In the genomic region with DNA sequence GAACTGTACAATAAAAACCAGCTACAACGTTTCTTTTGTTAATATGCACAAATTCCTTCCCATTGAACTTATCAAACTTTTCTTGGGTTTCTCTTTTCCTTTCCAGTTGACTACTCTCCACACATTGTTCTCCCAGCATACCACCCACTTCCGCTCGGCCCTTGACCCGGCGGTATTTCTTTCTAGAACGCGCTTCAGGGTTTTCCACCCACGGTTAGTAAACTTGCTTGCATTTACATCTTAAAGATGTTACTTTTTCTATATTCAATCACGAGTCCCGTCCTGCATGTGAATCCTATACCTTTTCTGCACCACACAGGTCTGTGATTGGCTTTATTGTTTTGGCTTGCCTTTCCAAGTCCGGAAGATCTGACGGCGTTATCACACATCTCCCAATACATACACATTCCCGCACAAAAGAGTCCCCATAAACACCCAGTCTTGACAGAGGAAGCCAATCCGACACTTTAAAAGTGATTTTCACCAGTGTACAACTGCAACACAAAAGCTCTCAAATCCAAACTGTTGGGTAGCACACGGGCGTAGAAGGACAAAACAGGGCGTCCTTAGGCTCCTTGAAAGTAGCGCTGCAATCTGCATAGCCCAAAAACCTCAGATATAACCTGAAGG, we compare ENCODE assay signal across 8 mouse cellular contexts. TPM values are rescaled to one million over a fixed set of nuclear protein-coding genes. Genes with fewer than 3 reads are reported as not detected.
A peak's percentile ranks its signal among the peaks of the same experiment; 100 is the strongest.
DNase-seq lines count a peak whose midpoint lies in the region; ATAC-seq and TF ChIP-seq lines count a peak whose summit lies in the region.

No protein-coding gene starts in this region.

- dilution Hi-C loops in CH12.LX (cut with MboI; ENCODE audit: extremely low pct_ligation_motif_present, extremely low pct_unique_long_range_greater_than_20kb, low sequenced_read_pairs) = no loop called here

- TF ChIP-seq POLR2A in CH12.LX (IDR thresholded peaks at IDR 0.05; ENCODE audit: low read depth, low read length) = no peak
- TF ChIP-seq POLR2A in testis, adult 2 months (IDR thresholded peaks at IDR 0.05; ENCODE audit: control insufficient read depth, low read depth, low read length) = no peak

- H3K27ac ChIP-seq in CH12.LX (ENCODE audit: insufficient read depth, low read depth) = peak overlapping the region; percentile 74
- peak overlapping the region; percentile 97 for H3K27ac ChIP-seq in forebrain, embryonic 10.5 days
- peak overlapping the region; percentile 95 for H3K27ac ChIP-seq in heart, embryonic 15.5 days
- H3K27ac ChIP-seq in liver, postnatal 0 days (ENCODE audit: low read depth) = peak overlapping the region; percentile 95
- peak overlapping the region; percentile 97 for H3K27ac ChIP-seq in neural tube, embryonic 13.5 days (replicated peaks)
- peak overlapping the region; percentile 91 for H3K27ac ChIP-seq in testis, adult 2 months (ENCODE audit: control insufficient read depth, insufficient read depth, low read depth, low read length)

- WGBS in forebrain, embryonic 10.5 days = under 1% methylated on average over 19 of the region's 19 CpGs
- WGBS in heart, embryonic 15.5 days = under 1% methylated on average over 19 of the region's 19 CpGs
- under 1% methylated on average over 19 of the region's 19 CpGs for WGBS in liver, postnatal 0 days (ENCODE audit: insufficient replicate concordance)
- WGBS in neural tube, embryonic 13.5 days = 1% methylated on average over 19 of the region's 19 CpGs

- peak; percentile 83 for DNase-seq in CH12.LX (ENCODE audit: extremely low read depth)
- DNase-seq in c-Kit-negative CD71-positive TER-119-positive erythroid progenitor cells, embryonic 14.5 days (ENCODE audit: low read depth, low spot score) = peak; percentile 46
- peak; percentile 72 for DNase-seq in forebrain, embryonic 10.5 days (ENCODE audit: extremely low spot score, low spot score)
- DNase-seq in kidney, postnatal 14 days = peak; percentile 79
- peak; percentile 81 for DNase-seq in liver, postnatal 0 days

- H3K9ac ChIP-seq in CH12.LX (ENCODE audit: insufficient read depth, low read depth) = peak overlapping the region; percentile 100
- peak overlapping the region; percentile 67 for H3K9ac ChIP-seq in heart, embryonic 15.5 days
- peak overlapping the region; percentile 92 for H3K9ac ChIP-seq in liver, postnatal 0 days (replicated peaks)
- H3K9ac ChIP-seq in neural tube, embryonic 13.5 days = peak overlapping the region; percentile 97

- peaks cover 4 to 29% of the 10 kb centered on the region in 2 experiments for H3K4me1 ChIP-seq in CH12.LX (ENCODE audit: control insufficient read depth in 1 of 2, insufficient read depth in 2 of 2)
- peaks cover 24% of the 10 kb centered on the region for H3K4me1 ChIP-seq in forebrain, embryonic 10.5 days
- peaks cover 11% of the 10 kb centered on the region for H3K4me1 ChIP-seq in heart, embryonic 15.5 days (replicated peaks)
- peaks cover 12% of the 10 kb centered on the region for H3K4me1 ChIP-seq in liver, postnatal 0 days (ENCODE audit: insufficient read depth)
- peaks cover 27% of the 10 kb centered on the region for H3K4me1 ChIP-seq in neural tube, embryonic 13.5 days (replicated peaks)
- H3K4me1 ChIP-seq in testis, adult 2 months (ENCODE audit: control insufficient read depth, insufficient read depth, low read length) = peaks cover 5% of the 10 kb centered on the region; the same call in 1 of the 2 replicates

- no peaks in the 10 kb centered on the region for H3K27me3 ChIP-seq in CH12.LX (replicated peaks)
- H3K27me3 ChIP-seq in forebrain, embryonic 10.5 days (ENCODE audit: poor library complexity, severe bottlenecking) = no peaks in the 10 kb centered on the region
- no peaks in the 10 kb centered on the region for H3K27me3 ChIP-seq in heart, embryonic 15.5 days
- no peaks in the 10 kb centered on the region for H3K27me3 ChIP-seq in liver, postnatal 0 days (ENCODE audit: insufficient read depth, low read length)
- no peaks in the 10 kb centered on the region for H3K27me3 ChIP-seq in neural tube, embryonic 13.5 days
- H3K27me3 ChIP-seq in testis, adult 2 months (ENCODE audit: control insufficient read depth, insufficient read depth, low read length) = no peaks in the 10 kb centered on the region

- in situ Hi-C loops in CH12.LX (cut with MboI; ENCODE audit: low pct_ligation_motif_present, low pct_unique_long_range_greater_than_20kb, low sequenced_read_pairs) = no loop called here

- TF ChIP-seq EP300 in CH12.LX (IDR thresholded peaks at IDR 0.05; ENCODE audit: low read length) = no peak
- peak; percentile 28; the same call in 1 of the 2 replicates for TF ChIP-seq EP300 in liver, postnatal 0 days (IDR thresholded peaks at IDR 0.05; ENCODE audit: low read depth)

- TF ChIP-seq RAD21 in CH12.LX (IDR thresholded peaks at IDR 0.05; ENCODE audit: low read depth, low read length) = no peak

- no peak; the same call in 1 of the 2 replicates for ATAC-seq in heart, embryonic 15.5 days (replicated peaks; ENCODE audit: insufficient number of reproducible peaks, insufficient read depth, low FRiP score, low read depth)
- ATAC-seq in liver, postnatal 0 days = no peak; the same call in 1 of the 2 replicates
- ATAC-seq in neural tube, embryonic 13.5 days (ENCODE audit: low read depth) = peak; percentile 29; the same call in 1 of the 2 replicates

- H3K4me2 ChIP-seq in CH12.LX (ENCODE audit: insufficient read depth, low read depth, poor library complexity, severe bottlenecking) = peak overlapping the region; percentile 30
- H3K4me2 ChIP-seq in heart, embryonic 15.5 days = peak overlapping the region; percentile 72
- H3K4me2 ChIP-seq in liver, postnatal 0 days (ENCODE audit: low read depth, low read length) = peak overlapping the region; percentile 88
- peak overlapping the region; percentile 60 for H3K4me2 ChIP-seq in neural tube, embryonic 13.5 days

- H3K36me3 ChIP-seq in CH12.LX (replicated peaks in 1 of 2; ENCODE audit: control insufficient read depth in 1 of 2, insufficient read depth in 1 of 2, low read length in 1 of 2) = peaks cover 0 to 30% of the 10 kb centered on the region in 2 experiments
- peaks cover 28% of the 10 kb centered on the region for H3K36me3 ChIP-seq in forebrain, embryonic 10.5 days (replicated peaks)
- no peaks in the 10 kb centered on the region for H3K36me3 ChIP-seq in heart, embryonic 15.5 days
- no peaks in the 10 kb centered on the region for H3K36me3 ChIP-seq in liver, postnatal 0 days (replicated peaks; ENCODE audit: insufficient read depth, low read length)
- H3K36me3 ChIP-seq in neural tube, embryonic 13.5 days = peaks cover 2% of the 10 kb centered on the region; the same call in 1 of the 2 replicates
- H3K36me3 ChIP-seq in testis, adult 2 months (ENCODE audit: control insufficient read depth, insufficient read depth, low read length) = no peaks in the 10 kb centered on the region

- no peak for TF ChIP-seq CTCF in CH12.LX (conservative IDR thresholded peaks at IDR 0.05 in 1 of 2, IDR thresholded peaks at IDR 0.05 in 1 of 2; ENCODE audit: low read depth in 2 of 2, low read length in 2 of 2)
- TF ChIP-seq CTCF in liver, postnatal 0 days (IDR thresholded peaks at IDR 0.05; ENCODE audit: low read depth) = no peak
- TF ChIP-seq CTCF in testis, adult 2 months (IDR thresholded peaks at IDR 0.05; ENCODE audit: control insufficient read depth, insufficient read depth, insufficient replicate concordance, low read depth, low read length) = no peak

- H3K9me3 ChIP-seq in CH12.LX (replicated peaks; ENCODE audit: low read length) = peaks cover 2% of the 10 kb centered on the region
- H3K9me3 ChIP-seq in forebrain, embryonic 10.5 days = no peaks in the 10 kb centered on the region
- no peaks in the 10 kb centered on the region for H3K9me3 ChIP-seq in heart, embryonic 15.5 days (replicated peaks)
- H3K9me3 ChIP-seq in liver, postnatal 0 days (ENCODE audit: low read length) = no peaks in the 10 kb centered on the region
- H3K9me3 ChIP-seq in neural tube, embryonic 13.5 days = no peaks in the 10 kb centered on the region

- peaks cover 36% of the 10 kb centered on the region for H3K79me2 ChIP-seq in CH12.LX (replicated peaks; ENCODE audit: control insufficient read depth, extremely low read depth, insufficient read depth, poor library complexity, severe bottlenecking)

- H3K4me3 ChIP-seq in CH12.LX (replicated peaks in 1 of 3; ENCODE audit: low read depth in 2 of 3, low read length in 2 of 3, poor library complexity in 1 of 3) = peak overlapping the region; percentile 86 to 91 (median 86)
- H3K4me3 ChIP-seq in forebrain, embryonic 10.5 days = peak overlapping the region; percentile 91
- peak overlapping the region; percentile 96 for H3K4me3 ChIP-seq in heart, embryonic 15.5 days
- H3K4me3 ChIP-seq in liver, postnatal 0 days (ENCODE audit: low read depth, low read length) = peak overlapping the region; percentile 93
- peak overlapping the region; percentile 98 for H3K4me3 ChIP-seq in neural tube, embryonic 13.5 days
- peak overlapping the region; percentile 91 for H3K4me3 ChIP-seq in testis, adult 2 months (ENCODE audit: control insufficient read depth, low read depth, low read length)

TF ChIP-seq in CH12.LX, 34 proteins besides CTCF, POLR2A, EP300 and RAD21 (continues in another document):
- TF ChIP-seq TBP (conservative IDR thresholded peaks at IDR 0.05; ENCODE audit: low read depth, low read length) (peak; percentile 80), ZKSCAN1 (IDR thresholded peaks at IDR 0.05; ENCODE audit: borderline replicate concordance, low read depth, low read length) (no peak), NELFE (IDR thresholded peaks at IDR 0.05; ENCODE audit: low read depth, low read length) (peak; percentile 50; the same call in 1 of the 2 replicates), ZNF384 (IDR thresholded peaks at IDR 0.05; ENCODE audit: low read depth, low read length) (no peak), JUND (conservative IDR thresholded peaks at IDR 0.05; ENCODE audit: low read depth, low read length) (0 out of 2 replicates have a peak, but pooled peaks have one; percentile 25), MAZ (IDR thresholded peaks at IDR 0.05; ENCODE audit: low read depth, low read length) (no peak), TCF12 (IDR thresholded peaks at IDR 0.05; ENCODE audit: low read depth, low read length) (peak; percentile 78), SMC3 (IDR thresholded peaks at IDR 0.05; ENCODE audit: low read depth, low read length) (no peak), MXI1 (IDR thresholded peaks at IDR 0.05; ENCODE audit: low read depth, low read length) (no peak; the same call in 1 of the 2 replicates), NRF1 (IDR thresholded peaks at IDR 0.05; ENCODE audit: low read depth, low read length) (no peak), IRF4 (IDR thresholded peaks at IDR 0.05; ENCODE audit: low read depth, low read length) (no peak)

RNA-seq across cellular contexts. Expression of gene Clasp1, which starts 0.6 kb away (rescaled TPM):
- 42.2 and 42.9 TPM in 2 replicates for total RNA-seq in CH12.LX (2012; rRNA removed)
- 31.8 and 32.0 TPM in 2 replicates for total RNA-seq in CH12.LX (2014; rRNA removed)
- 51.3 and 53.2 TPM in 2 replicates for polyA plus RNA-seq in CH12.LX (2012; ENCODE audit: insufficient read length, low read depth)
- polyA plus RNA-seq in forebrain, embryonic 10.5 days (2016; fragmentation: Nextera tagmentation; extraction: Ambion mirVana) = 91.5 and 94.2 TPM in 2 replicates
- polyA plus RNA-seq in heart, embryonic 15.5 days (2015; fragmentation: Nextera tagmentation; extraction: Ambion mirVana) = 89.6 and 91.1 TPM in 2 replicates
- 5.4 and 6.4 TPM in 2 replicates for polyA plus RNA-seq in liver, postnatal 0 days (2015; fragmentation: Nextera tagmentation; extraction: Ambion mirVana)
- 103 and 107 TPM in 2 replicates for polyA plus RNA-seq in neural tube, embryonic 13.5 days (2015; fragmentation: Nextera tagmentation; extraction: Ambion mirVana)
- 32.6 and 33.1 TPM in 2 replicates for polyA plus RNA-seq in testis, adult 2 months (2012; rRNA removed)

Comparison
In these comparisons a context has a peak if more than half of its experiments do, and no peak if none do; other contexts are left out.
1. H3K4me2 ChIP-seq: peak in every context shown above with its lines; median percentile 88 in liver, postnatal 0 days; 72 in heart, embryonic 15.5 days; 60 in neural tube, embryonic 13.5 days; 30 in CH12.LX.